ENCODE assay signal across 13 mouse cellular contexts in genomic region chr19:29505617-29506016, GRCm38 (mm10). TPM values are rescaled to one million over a fixed set of nuclear protein-coding genes. Genes with fewer than 3 reads are reported as not detected.
DNase-seq lines count a peak whose midpoint lies in the region; TF ChIP-seq lines count a peak whose summit lies in the region.
"Had no signal": no experiment of that assay in that cellular context is flagged by ENCODE, and none has a peak within 500 bp of the region (broad histone marks: within the 10 kb centered on the region; RNA-seq: fewer than 3 reads in every experiment).

No protein-coding gene starts in this region.

- no peaks in the 10 kb centered on the region for H3K27me3 ChIP-seq in cerebellum, adult 2 months (ENCODE audit: control insufficient read depth, insufficient read depth, low read length)
- H3K27me3 ChIP-seq: heart, embryonic 12.5 days; hindbrain, embryonic 12.5 days had no signal

- TF ChIP-seq CTCF in cerebellum, adult 2 months (IDR thresholded peaks at IDR 0.05; ENCODE audit: borderline replicate concordance, insufficient read depth, low read depth, low read length), result no peak

- H3K4me1 ChIP-seq in cerebellum, adult 2 months (ENCODE audit: control insufficient read depth, insufficient read depth, low read length), result no peaks in the 10 kb centered on the region
- H3K4me1 ChIP-seq: hindbrain, embryonic 12.5 days had no signal

- no peak for TF ChIP-seq POLR2A in cerebellum, adult 2 months (IDR thresholded peaks at IDR 0.05; ENCODE audit: borderline replicate concordance, insufficient read depth, low read length)

- 88% methylated on average over 7 of the region's 7 CpGs for WGBS in cerebellum, adult 2 months

- DNase-seq in heart, postnatal 4 days, result peak; percentile 37
- no peak for DNase-seq in heart, adult 18-20 months
- peak; percentile 34 for DNase-seq in thymus, postnatal 14 days
- no peak for DNase-seq in thymus, postnatal 25 days
- peak; percentile 86 for DNase-seq in ZHBTc4 (ENCODE audit: low read depth, low spot score)
- DNase-seq in testis, postnatal 10 days (ENCODE audit: low spot score), result peak; percentile 51
- no peak for DNase-seq in adrenal gland, postnatal 10 days
- no peak for DNase-seq in cerebellum, adult 2 months
- DNase-seq: retina, postnatal 1 day had no signal

- no peak overlapping the region for H3K4me3 ChIP-seq in cerebellum, adult 2 months (replicated peaks; ENCODE audit: insufficient read depth, low read depth, low read length)
- H3K4me3 ChIP-seq: heart, embryonic 12.5 days; hindbrain, embryonic 12.5 days had no signal

- no peak overlapping the region for H3K27ac ChIP-seq in cerebellum, adult 2 months (ENCODE audit: insufficient read depth, low read length)
- H3K27ac ChIP-seq: hindbrain, embryonic 12.5 days; liver, embryonic 14.5 days; macrophage had no signal

RNA-seq across cellular contexts. Expression of gene Ric1, which starts 16.5 kb away (rescaled TPM):
- 10 to 100 TPM; 25.5 to 28.0 TPM for total RNA-seq in heart, postnatal 4 days (2021)
- 10 to 100 TPM; 17.5 to 17.9 TPM for total RNA-seq in heart, adult 18-20 months (2021)
- total RNA-seq in adrenal gland, postnatal 10 days (2021), result 10 to 100 TPM; 51.9 to 57.6 TPM
- polyA plus RNA-seq in cerebellum, adult 2 months (2012; rRNA removed), result 28.0 and 30.8 TPM in 2 replicates

Comparison
In these comparisons a context has a peak if more than half of its experiments do, and no peak if none do; other contexts are left out.
1. DNase-seq: peak in heart, postnatal 4 days (single experiment), thymus, postnatal 14 days (single experiment), ZHBTc4 (single experiment) and testis, postnatal 10 days (single experiment); none in heart, adult 18-20 months (0 of 2), thymus, postnatal 25 days (single experiment), adrenal gland, postnatal 10 days (single experiment) and cerebellum, adult 2 months (0 of 2).